Mouse (Mus musculus) layer of hippocampus, adult 9-10 months (tissue): ENCODE results near the gene U2surp.

Source experiments
- DNase-seq: peaks from one replicate; pipeline ENCODE4 v3.0.0; 2022; ENCODE audit warnings: low spot score

The U2surp gene

GRCm38 (mm10) chr9:95511472-95512330, at the start of gene U2surp:
Gene U2surp, minus strand, starts transcription at chr9:95511996.
- peak; percentile 86 for DNase-seq

- DNase-seq, result no peak
These were observed 48.3 kb upstream of the U2surp start for GRCm38 (mm10) chr9:95559936-95560735.

- DNase-seq, result no peak
These were observed 47.5 kb upstream of the U2surp start, which contains the start of gene Paqr9 for GRCm38 (mm10) chr9:95559059-95559935. Gene Paqr9, plus strand, starts transcription at chr9:95559657.

GRCm38 (mm10) chr9:95558726-95559058, 46.9 kb upstream of the U2surp start:
- no peak for DNase-seq

- DNase-seq, result no peak
These were observed 45.9 kb upstream of the U2surp start for GRCm38 (mm10) chr9:95557722-95558121.

- DNase-seq, result no peak
These were observed 44.3 kb upstream of the U2surp start for GRCm38 (mm10) chr9:95556067-95556512.

- no peak for DNase-seq
These were observed 43.5 kb upstream of the U2surp start for GRCm38 (mm10) chr9:95555233-95555740.

GRCm38 (mm10) chr9:95554231-95555221, 42.7 kb upstream of the U2surp start:
- no peak for DNase-seq

- DNase-seq, result no peak
These were observed 40.4 kb upstream of the U2surp start for GRCm38 (mm10) chr9:95552175-95552705.

GRCm38 (mm10) chr9:95550856-95551774, 39.3 kb upstream of the U2surp start:
- DNase-seq, result no peak

GRCm38 (mm10) chr9:95549626-95550411, 38.0 kb upstream of the U2surp start:
- DNase-seq, result no peak

GRCm38 (mm10) chr9:95546679-95547078, 34.9 kb upstream of the U2surp start:
- no peak for DNase-seq

GRCm38 (mm10) chr9:95544598-95544997, 32.8 kb upstream of the U2surp start:
- no peak for DNase-seq

- no peak for DNase-seq
These were observed 30.7 kb upstream of the U2surp start for GRCm38 (mm10) chr9:95542475-95542874.

GRCm38 (mm10) chr9:95541650-95542432, 30.0 kb upstream of the U2surp start:
- DNase-seq, result no peak

- DNase-seq, result no peak
These were observed 29.4 kb upstream of the U2surp start for GRCm38 (mm10) chr9:95541208-95541607.

- DNase-seq, result no peak
These were observed 28.7 kb upstream of the U2surp start for GRCm38 (mm10) chr9:95540487-95540886.
